Mouse (Mus musculus) embryo, embryonic 10.5 days (tissue): ENCODE data around the gene Dpep2nb.
"Not testable (repeated sequence)": the region's sequence is repeated elsewhere in the genome, so short reads cannot be mapped to it uniquely, and the experiment has no call there.

Experiments
- DNase-seq: peaks from one replicate; pipeline ENCODE4 v3.0.0-alpha.2; 2015; ENCODE audit warnings: low spot score

The Dpep2nb gene

DNA sequence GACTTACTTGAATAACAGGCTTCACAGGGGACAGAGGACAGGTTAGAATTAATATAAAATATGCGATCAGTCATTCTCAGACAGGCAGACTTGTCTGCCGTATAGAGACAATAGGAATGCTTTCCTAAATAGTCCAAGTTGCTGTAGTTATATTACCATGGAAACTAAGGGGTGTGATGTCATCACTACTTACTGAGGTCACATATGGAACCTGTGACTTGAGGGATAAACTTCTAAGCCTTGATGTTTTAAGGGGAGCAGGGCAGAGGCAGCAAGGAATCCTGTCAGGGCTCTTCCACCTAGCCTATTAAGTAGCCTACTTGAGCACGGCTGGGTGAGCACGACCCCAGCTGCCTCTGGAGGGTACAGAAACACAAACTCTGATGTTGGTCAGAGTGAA is at the start of gene Dpep2nb:
TSS of gene Dpep2nb (minus strand) at position 101 of the 400 bp plus-strand sequence.
- DNase-seq: no peak

- DNase-seq: no peak
Measured at GRCm38 (mm10) chr8:106055038-106055437, 49.3 kb upstream of the Dpep2nb start.

GRCm38 (mm10) chr8:106054190-106054811 is 48.5 kb upstream of the Dpep2nb start:
- no peak for DNase-seq

DNA sequence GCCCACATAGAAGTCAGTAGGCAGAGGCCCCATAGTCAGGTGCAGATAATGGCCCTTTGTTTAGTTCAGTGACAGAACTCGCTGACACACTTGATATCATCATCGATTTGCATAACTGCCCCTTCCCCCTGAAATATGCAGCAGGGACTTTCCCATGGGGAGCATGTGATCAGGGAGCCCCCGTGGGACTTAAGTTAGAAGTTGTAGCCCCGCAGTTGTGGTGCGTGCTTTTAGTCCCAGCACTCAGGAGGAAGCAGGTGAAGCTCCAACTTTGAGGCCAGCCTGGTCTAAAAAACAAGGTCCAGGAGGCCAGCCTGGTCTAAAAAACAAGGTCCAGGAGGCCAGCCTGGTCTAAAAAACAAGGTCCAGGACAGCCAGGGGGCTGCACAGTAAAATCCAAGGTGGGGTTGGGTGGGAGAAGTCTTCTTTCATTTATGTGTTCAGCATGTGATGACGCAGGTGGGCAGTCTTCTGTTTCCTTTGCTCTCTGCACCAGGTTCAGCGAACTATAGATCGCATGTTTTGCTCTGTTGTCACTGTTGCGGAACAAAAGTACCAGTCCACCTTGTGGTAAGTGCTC is 46.8 kb upstream of the Dpep2nb start:
- DNase-seq: no peak

DNA sequence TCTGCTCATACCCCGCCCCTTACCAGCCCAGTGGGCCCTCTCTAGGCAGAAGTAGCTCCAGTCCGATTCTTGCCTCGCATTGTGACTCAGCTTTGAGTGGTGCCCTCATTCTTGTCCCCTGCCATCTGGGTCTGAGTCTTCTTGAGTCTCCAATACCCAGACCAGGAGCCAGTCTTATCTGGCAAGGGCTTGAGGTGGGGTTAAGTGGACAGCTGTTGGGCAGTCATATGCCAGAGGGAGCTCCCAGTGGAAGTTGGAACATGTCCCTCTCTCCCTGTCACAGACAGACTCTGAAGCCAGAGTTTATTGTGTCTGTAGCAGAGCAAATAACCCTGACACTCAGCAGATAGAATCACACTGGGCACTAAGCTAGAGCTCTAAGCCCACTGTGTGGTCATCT is 45.3 kb upstream of the Dpep2nb start:
- no peak for DNase-seq

GRCm38 (mm10) chr8:106049840-106050239 is 44.1 kb upstream of the Dpep2nb start:
- no peak for DNase-seq

GRCm38 (mm10) chr8:106047854-106048630 is 42.3 kb upstream of the Dpep2nb start:
- DNase-seq: no peak

DNA sequence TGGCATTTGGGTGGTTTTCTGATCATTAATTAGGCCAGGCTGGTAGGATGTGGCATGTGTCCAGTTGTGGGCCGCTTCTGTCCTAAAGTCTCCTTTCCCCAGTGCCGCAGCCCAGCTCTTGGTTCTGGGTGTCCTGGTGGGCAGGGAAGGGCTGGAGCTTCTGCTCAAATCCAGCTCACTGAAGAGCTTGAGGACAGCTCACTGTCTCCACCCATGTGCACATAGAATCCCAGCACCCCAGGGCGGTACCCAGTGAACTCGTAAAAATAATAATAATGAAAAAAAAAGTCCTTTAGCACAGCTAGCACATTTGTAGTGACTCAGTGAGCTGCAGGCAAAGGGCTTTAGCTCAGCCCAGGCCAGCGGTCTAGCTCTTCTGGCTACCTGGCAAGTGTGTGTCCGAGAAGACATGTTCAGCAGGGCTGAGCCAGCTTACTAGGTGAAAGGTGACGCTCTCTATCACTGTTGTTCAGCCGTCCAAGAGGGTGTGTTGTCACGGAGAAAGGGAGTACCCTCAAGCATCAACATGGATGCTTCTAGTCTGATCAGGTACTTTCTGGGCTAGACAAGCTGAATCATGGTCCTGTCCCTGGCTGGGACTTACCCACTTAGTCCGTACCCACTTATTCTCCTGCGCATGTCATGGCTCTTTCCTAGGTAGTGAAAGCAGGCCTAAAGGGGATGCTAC is 41.2 kb upstream of the Dpep2nb start:
- DNase-seq: no peak

DNA sequence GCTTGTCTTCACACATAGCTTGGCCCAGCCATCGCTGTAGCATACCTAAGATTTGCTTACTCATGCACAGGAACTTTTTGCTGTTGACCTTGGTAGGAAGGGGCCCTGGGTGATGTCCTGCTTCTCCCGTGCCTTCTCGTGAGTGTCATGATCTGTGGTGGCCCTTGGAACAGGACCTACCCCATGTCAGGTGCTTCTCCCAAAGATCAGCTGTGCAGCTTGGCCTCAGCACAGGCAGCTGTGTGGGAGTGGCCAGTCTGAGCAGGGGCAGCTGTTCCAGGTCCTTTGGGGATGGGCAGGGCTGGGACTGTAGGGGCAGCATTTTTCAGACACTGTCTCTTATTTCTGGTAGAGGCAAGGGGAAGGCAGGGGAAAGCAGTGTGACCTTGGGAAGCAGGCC is 38.4 kb upstream of the Dpep2nb start:
- DNase-seq: peak; percentile 13

DNA sequence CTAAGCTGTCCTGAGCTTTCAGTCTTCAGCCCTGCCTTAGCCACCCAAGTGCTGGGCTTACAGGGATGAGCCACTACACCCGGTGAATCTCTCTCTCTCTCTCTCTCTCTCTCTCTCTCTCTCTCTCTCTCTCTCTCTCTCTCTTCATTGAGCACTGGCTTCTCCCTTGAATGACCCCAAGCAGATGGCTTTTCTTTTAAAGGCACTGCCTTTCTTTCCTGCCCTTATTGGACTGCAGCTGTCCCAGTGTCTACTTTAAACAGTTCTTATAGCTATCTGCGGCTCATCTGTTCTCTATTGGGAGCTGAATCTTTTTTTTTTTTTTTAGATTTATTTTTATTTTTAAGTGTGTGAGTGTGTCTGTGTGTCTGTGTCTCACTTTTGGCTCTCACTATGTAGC is 37.3 kb upstream of the Dpep2nb start:
- DNase-seq: no peak

GRCm38 (mm10) chr8:106040218-106040617 is 34.4 kb upstream of the Dpep2nb start:
- DNase-seq: no peak

- no peak for DNase-seq
Measured at GRCm38 (mm10) chr8:106039605-106040004, 33.8 kb upstream of the Dpep2nb start.

DNA sequence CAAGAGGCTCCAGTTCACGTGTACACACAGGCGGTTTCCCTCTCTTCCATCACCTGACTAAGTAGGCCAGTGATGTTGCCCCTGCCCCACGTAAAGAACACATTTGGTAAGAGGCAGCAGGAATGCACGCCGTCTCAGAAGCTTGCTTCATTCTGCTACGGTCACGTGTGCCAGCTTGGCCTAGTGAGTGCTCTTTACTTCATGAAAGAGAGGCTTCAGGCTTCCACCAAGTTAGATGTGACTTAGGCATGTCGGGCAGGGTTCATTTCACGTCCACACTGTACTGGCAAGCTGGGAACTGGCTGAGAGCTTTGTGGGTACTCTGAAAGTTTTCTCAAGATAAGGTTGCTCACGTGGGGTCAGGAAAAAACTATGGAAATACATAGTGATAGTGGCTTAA is 32.9 kb upstream of the Dpep2nb start:
- DNase-seq: no peak

DNA sequence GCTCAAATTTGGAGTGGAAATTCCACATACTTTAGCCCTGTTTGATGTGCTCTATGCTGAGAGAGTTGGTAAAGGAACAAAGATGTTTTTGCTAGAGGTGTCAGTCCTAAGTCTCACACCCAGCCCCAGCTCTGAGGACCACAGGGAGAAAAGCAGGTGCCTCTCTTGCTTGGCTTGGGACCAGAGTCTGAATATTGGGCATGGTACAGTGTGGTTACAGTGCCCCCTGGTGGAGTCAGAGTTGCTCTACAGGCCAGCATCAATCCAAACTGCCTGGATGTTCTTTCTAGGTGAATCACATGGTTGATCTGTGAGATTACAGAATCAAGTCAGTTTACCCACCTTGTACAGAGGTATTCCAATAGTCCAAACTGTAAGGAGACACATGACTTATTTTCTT is 16.7 kb upstream of the Dpep2nb start:
- peak; percentile 87 for DNase-seq

GRCm38 (mm10) chr8:106018039-106018438 is 12.3 kb upstream of the Dpep2nb start:
- no peak for DNase-seq

- no peak for DNase-seq
Measured at GRCm38 (mm10) chr8:106017130-106017529, 11.4 kb upstream of the Dpep2nb start.

GRCm38 (mm10) chr8:106016284-106016683 is 10.5 kb upstream of the Dpep2nb start:
- no peak for DNase-seq

DNA sequence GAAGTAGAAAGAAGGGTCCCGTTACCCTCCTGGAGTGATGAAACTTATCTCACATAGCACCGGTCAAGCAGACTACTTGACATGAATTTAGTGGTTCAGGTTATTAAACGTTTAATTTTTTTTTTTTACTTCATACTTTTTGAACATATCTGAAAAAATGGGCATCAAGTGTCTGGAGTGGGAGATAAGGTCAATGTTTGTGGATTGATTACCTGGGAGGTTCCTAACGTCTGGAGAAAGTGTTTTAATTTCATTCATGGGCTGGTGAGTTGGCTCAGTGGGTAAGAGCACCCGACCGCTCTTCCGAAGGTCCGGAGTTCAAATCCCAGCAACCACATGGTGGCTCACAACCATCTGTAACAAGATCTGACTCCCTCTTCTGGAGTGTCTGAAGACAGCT is 6.4 kb upstream of the Dpep2nb start:
- not testable (repeated sequence) for DNase-seq

DNA sequence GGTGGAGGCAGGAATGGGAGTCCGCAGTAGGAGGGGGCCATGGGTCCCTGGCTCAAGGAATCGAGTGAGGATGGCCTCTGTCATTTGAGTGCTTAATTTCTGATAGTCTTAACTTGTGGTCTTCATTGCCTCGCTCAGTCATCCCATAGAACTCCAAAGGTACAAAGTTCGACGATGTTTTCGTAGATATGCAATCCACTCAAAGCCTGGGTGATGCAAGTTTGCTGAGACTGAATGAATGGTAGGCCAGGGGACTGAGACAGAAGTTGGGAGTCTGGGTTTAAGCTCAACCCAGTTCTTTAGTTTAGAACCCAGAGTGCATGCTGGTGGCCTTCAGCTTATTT is 5.8 kb upstream of the Dpep2nb start, which contains the start of gene Ddx28:
TSS of gene Ddx28 (minus strand) at position 240 of the 344 bp plus-strand sequence.
- no peak for DNase-seq

GRCm38 (mm10) chr8:106010748-106011642 is 5.2 kb upstream of the Dpep2nb start:
- peak; percentile 96 for DNase-seq

- not testable (repeated sequence) for DNase-seq
Measured at GRCm38 (mm10) chr8:106007891-106008290, 2.1 kb upstream of the Dpep2nb start.

DNA sequence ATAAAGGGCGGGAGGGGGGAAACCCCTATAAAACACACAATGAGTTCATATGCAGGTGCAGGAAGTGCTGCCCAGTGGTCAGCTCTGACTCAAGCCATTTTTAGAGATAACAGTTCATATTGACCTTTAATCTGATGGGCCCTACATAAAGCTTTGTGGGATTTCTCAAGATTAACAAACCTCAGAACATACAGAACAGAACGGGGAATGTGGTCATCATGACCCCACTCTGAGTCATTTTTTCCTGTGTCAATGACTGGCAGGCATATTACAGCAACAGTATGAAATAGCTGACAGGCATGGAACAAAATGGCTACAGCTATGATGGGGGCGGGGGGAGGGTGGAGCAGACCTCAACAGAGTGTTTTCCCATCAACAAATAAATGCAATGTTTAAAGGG is 1.4 kb upstream of the Dpep2nb start:
- no peak for DNase-seq
